19 mouse cellular contexts compared by ENCODE assay signal in genomic region chr4:155139281-155140045, GRCm38 (mm10). TPM values are rescaled to one million over a fixed set of nuclear protein-coding genes. Genes with fewer than 3 reads are reported as not detected.
A peak's percentile ranks its signal among the peaks of the same experiment; 100 is the strongest.
DNase-seq lines count a peak whose midpoint lies in the region; ATAC-seq and TF ChIP-seq lines count a peak whose summit lies in the region.
"Had no signal": no experiment of that assay in that cellular context is flagged by ENCODE, and none has a peak within 500 bp of the region (broad histone marks: within the 10 kb centered on the region; RNA-seq: fewer than 3 reads in every experiment).

No protein-coding gene starts in this region.

- no peaks in the 10 kb centered on the region for H3K27me3 ChIP-seq in liver, adult 2 months (ENCODE audit: control insufficient read depth, insufficient read depth, low read length)
- no peaks in the 10 kb centered on the region for H3K27me3 ChIP-seq in liver, embryonic 12.5 days (replicated peaks)
- H3K27me3 ChIP-seq in embryonic facial prominence, embryonic 13.5 days = no peaks in the 10 kb centered on the region
- H3K27me3 ChIP-seq: CH12.LX; embryonic facial prominence, embryonic 12.5 days; forebrain, embryonic 12.5 days had no signal

- intact Hi-C loops in heart, postnatal 14 days (cut with DNase I) = no loop called here

- no peak for TF ChIP-seq CTCF in liver, adult 2 months (IDR thresholded peaks at IDR 0.05; ENCODE audit: low read depth, low read length)

- ATAC-seq in liver, embryonic 12.5 days = no peak
- no peak for ATAC-seq in embryonic facial prominence, embryonic 13.5 days (ENCODE audit: insufficient number of reproducible peaks, insufficient read depth, low FRiP score, low TSS enrichment, low read depth)
- ATAC-seq: forebrain, embryonic 16.5 days; hindbrain, embryonic 16.5 days; inflammation-experienced regulatory T-cells, adult 6 months; intestine, postnatal 0 days had no signal

- DNase-seq in heart, adult 11 months = peak; percentile 94
- DNase-seq in heart, postnatal 14 days = no peak
- peak; percentile 57 for DNase-seq in liver, adult 2 months (ENCODE audit: extremely low read depth, low read depth, low spot score)
- DNase-seq in layer of hippocampus, postnatal 36 days = no peak
- DNase-seq in thymus, postnatal 4 days = no peak
- DNase-seq: adrenal gland, adult 8-10 months; cerebellum, adult 18-20 months; cerebellum, postnatal 10 days; embryo, embryonic 11 days; heart, postnatal 10 days had no signal

- peaks cover 27% of the 10 kb centered on the region for H3K4me1 ChIP-seq in liver, adult 2 months (ENCODE audit: control insufficient read depth, insufficient read depth, low read length)
- peaks cover 23% of the 10 kb centered on the region for H3K4me1 ChIP-seq in liver, embryonic 12.5 days
- H3K4me1 ChIP-seq in embryonic facial prominence, embryonic 13.5 days = peaks cover 78% of the 10 kb centered on the region

- no peaks in the 10 kb centered on the region for H3K36me3 ChIP-seq in liver, adult 2 months (ENCODE audit: control insufficient read depth, insufficient read depth, low read length)
- no peaks in the 10 kb centered on the region for H3K36me3 ChIP-seq in liver, embryonic 12.5 days
- no peaks in the 10 kb centered on the region for H3K36me3 ChIP-seq in embryonic facial prominence, embryonic 13.5 days
- H3K36me3 ChIP-seq: embryonic facial prominence, embryonic 12.5 days; forebrain, embryonic 12.5 days had no signal

- no peaks in the 10 kb centered on the region for H3K79me2 ChIP-seq in liver, adult 2 months (ENCODE audit: control insufficient read depth, insufficient read depth, low read length)

- H3K9ac ChIP-seq in liver, adult 2 months (ENCODE audit: low read depth, low read length) = no peak overlapping the region
- no peak overlapping the region for H3K9ac ChIP-seq in liver, embryonic 12.5 days
- H3K9ac ChIP-seq in embryonic facial prominence, embryonic 13.5 days = no peak overlapping the region
- H3K9ac ChIP-seq: embryonic facial prominence, embryonic 12.5 days; forebrain, embryonic 12.5 days had no signal

- 73% methylated on average over 12 of the region's 12 CpGs for WGBS in liver, adult 2 months
- 64% methylated on average over 12 of the region's 12 CpGs for WGBS in liver, embryonic 12.5 days (ENCODE audit: insufficient replicate concordance)
- 71% methylated on average over 12 of the region's 12 CpGs for WGBS in embryonic facial prominence, embryonic 13.5 days

- no peaks in the 10 kb centered on the region for H3K9me3 ChIP-seq in liver, embryonic 12.5 days (replicated peaks)
- no peaks in the 10 kb centered on the region for H3K9me3 ChIP-seq in embryonic facial prominence, embryonic 13.5 days
- H3K9me3 ChIP-seq: embryonic facial prominence, embryonic 12.5 days; forebrain, embryonic 12.5 days had no signal

- no peak overlapping the region for H3K4me2 ChIP-seq in liver, embryonic 12.5 days
- no peak overlapping the region for H3K4me2 ChIP-seq in embryonic facial prominence, embryonic 13.5 days
- H3K4me2 ChIP-seq: embryonic facial prominence, embryonic 12.5 days; forebrain, embryonic 12.5 days had no signal

- TF ChIP-seq POLR2A in liver, adult 2 months (IDR thresholded peaks at IDR 0.05; ENCODE audit: extremely low read depth, insufficient read depth, low read length) = no peak

- H3K4me3 ChIP-seq in liver, adult 2 months (ENCODE audit: insufficient read depth, low read depth, low read length) = no peak overlapping the region
- no peak overlapping the region for H3K4me3 ChIP-seq in liver, embryonic 12.5 days
- no peak overlapping the region for H3K4me3 ChIP-seq in embryonic facial prominence, embryonic 13.5 days
- H3K4me3 ChIP-seq: embryonic facial prominence, embryonic 12.5 days; forebrain, embryonic 12.5 days had no signal

- H3K27ac ChIP-seq in liver, adult 2 months (replicated peaks; ENCODE audit: insufficient read depth, low read depth, low read length) = peak overlapping the region; percentile 41
- no peak overlapping the region for H3K27ac ChIP-seq in liver, embryonic 12.5 days
- 0 out of 2 replicates have a peak overlapping the region, but pooled peaks have one; percentile 28 for H3K27ac ChIP-seq in embryonic facial prominence, embryonic 13.5 days
- H3K27ac ChIP-seq: forebrain, embryonic 12.5 days had no signal

RNA-seq across cellular contexts. Expression of gene Morn1, which starts 53.1 kb away (rescaled TPM):
- total RNA-seq in heart, postnatal 14 days (2021) = 1 to 10 TPM; 1.4 to 3.8 TPM
- 2.5 and 4.2 TPM in 2 replicates for total RNA-seq in liver, adult 2 months (2014; rRNA removed)
- 3.0 and 3.6 TPM in 2 replicates for polyA plus RNA-seq in liver, adult 2 months (2012; rRNA removed)
- polyA plus RNA-seq in liver, embryonic 12.5 days (2016; fragmentation: Nextera tagmentation; extraction: Ambion mirVana) = 2.0 and 2.1 TPM in 2 replicates
- polyA plus RNA-seq in embryonic facial prominence, embryonic 13.5 days (2015; fragmentation: Nextera tagmentation; extraction: Ambion mirVana) = 5.6 and 6.2 TPM in 2 replicates
- total RNA-seq in layer of hippocampus, postnatal 36 days (2021) = 10 to 100 TPM; 11.6 to 12.6 TPM

RNA-seq across cellular contexts. Expression of gene Rer1, which starts 53.3 kb away (rescaled TPM):
- total RNA-seq in heart, postnatal 14 days (2021) = 10 to 100 TPM; 66.6 to 67.8 TPM
- 128 and 135 TPM in 2 replicates for total RNA-seq in liver, adult 2 months (2014; rRNA removed)
- polyA plus RNA-seq in liver, adult 2 months (2012; rRNA removed) = 84.3 and 92.1 TPM in 2 replicates
- 107 and 109 TPM in 2 replicates for polyA plus RNA-seq in liver, embryonic 12.5 days (2016; fragmentation: Nextera tagmentation; extraction: Ambion mirVana)
- polyA plus RNA-seq in embryonic facial prominence, embryonic 13.5 days (2015; fragmentation: Nextera tagmentation; extraction: Ambion mirVana) = 147 and 162 TPM in 2 replicates
- total RNA-seq in layer of hippocampus, postnatal 36 days (2021) = 10 to 100 TPM; 65.6 to 68.8 TPM

Comparison
In these comparisons a context has a peak if more than half of its experiments do, and no peak if none do; other contexts are left out.
1. DNase-seq: peak in heart, adult 11 months (single experiment) and liver, adult 2 months (single experiment); none in heart, postnatal 14 days (0 of 2), layer of hippocampus, postnatal 36 days (0 of 2) and thymus, postnatal 4 days (single experiment).